Mouse (Mus musculus) stomach, postnatal 0 days (tissue): ENCODE data around the gene Ppm1d. TPM values are rescaled to one million over a fixed set of nuclear protein-coding genes. Genes with fewer than 3 reads are reported as not detected.

Source experiments
- ATAC-seq: fragments of 200-750 bp; cut with Nextera tagmentation; 2 replicates; pipeline ENCODE4 v1.8.0; 2017; ENCODE audit not compliant: low FRiP score, low TSS enrichment
- DNase-seq: peaks from one replicate; pipeline ENCODE4 v3.0.0-alpha.2; 2016; ENCODE audit warnings: low spot score
- H3K27ac ChIP-seq: fragments of 300-500 bp; sonication (generic); replicated peaks from 2 replicates; pipeline ENCODE4 v1.5.1; 2014; ENCODE audit warnings: mild to moderate bottlenecking, control low read depth
- H3K27me3 ChIP-seq: fragments of 300-500 bp; sonication (generic); 2 replicates; pipeline ENCODE4 v1.6.1; 2014; ENCODE audit warnings: low read length; ENCODE audit not compliant: control insufficient read depth, insufficient read depth
- H3K36me3 ChIP-seq: fragments of 300-500 bp; sonication (generic); 2 replicates; pipeline ENCODE4 v1.6.1; 2014; ENCODE audit warnings: low read length, mixed read lengths; ENCODE audit not compliant: control insufficient read depth, insufficient read depth
- H3K4me1 ChIP-seq: fragments of 300-500 bp; sonication (generic); replicated peaks from 2 replicates; pipeline ENCODE4 v1.6.1; 2014; ENCODE audit warnings: antibody characterized with exemption; ENCODE audit not compliant: control insufficient read depth, insufficient read depth
- H3K4me2 ChIP-seq: fragments of 300-500 bp; sonication (generic); replicated peaks from 2 replicates; pipeline ENCODE4 v1.6.1; 2014; ENCODE audit warnings: low read depth, mild to moderate bottlenecking, control low read depth, moderate library complexity
- H3K4me3 ChIP-seq: fragments of 300-500 bp; sonication (generic); 2 replicates; pipeline ENCODE4 v1.5.1; 2014; ENCODE audit warnings: low read depth, low read length, control low read depth
- H3K9ac ChIP-seq: fragments of 300-500 bp; sonication (generic); 2 replicates; pipeline ENCODE4 v1.6.1; 2014; ENCODE audit warnings: mild to moderate bottlenecking, low read length, control low read depth, mixed read lengths
- H3K9me3 ChIP-seq: fragments of 300-500 bp; sonication (generic); 2 replicates; pipeline ENCODE4 v1.6.1; 2016; ENCODE audit warnings: low read length; ENCODE audit not compliant: control insufficient read depth
- CTCF ChIP-seq: IDR thresholded peaks from 2 replicates; pipeline ENCODE4 v1.5.1; 2016; ENCODE audit warnings: antibody characterized with exemption, low read depth, mild to moderate bottlenecking, moderate library complexity
- EP300 ChIP-seq: optimal IDR thresholded peaks from 2 replicates; pipeline ENCODE3; 2016; ENCODE audit warnings: antibody characterized with exemption
- WGBS: fragments of 180-500 bp; shearing (Covaris S2); extraction: QIAGEN DNeasy Blood & Tissue Kit; methylation state at CpG from one replicate; pipeline ENCODE4 v1.1.7; 2014; 5-methylcytosine and 5-hydroxymethylcytosine counted together
- polyA plus RNA-seq: library from polyadenylated mRNA; unstranded; fragments of >200 nt; fragmentation: Nextera tagmentation; extraction: Ambion mirVana; gene quantifications from 2 replicates; pipeline ENCODE4 v1.2.1, GENCODE M21; 2015

Gene Ppm1d
- 11.0 and 12.4 TPM in 2 replicates for polyA plus RNA-seq

DNA sequence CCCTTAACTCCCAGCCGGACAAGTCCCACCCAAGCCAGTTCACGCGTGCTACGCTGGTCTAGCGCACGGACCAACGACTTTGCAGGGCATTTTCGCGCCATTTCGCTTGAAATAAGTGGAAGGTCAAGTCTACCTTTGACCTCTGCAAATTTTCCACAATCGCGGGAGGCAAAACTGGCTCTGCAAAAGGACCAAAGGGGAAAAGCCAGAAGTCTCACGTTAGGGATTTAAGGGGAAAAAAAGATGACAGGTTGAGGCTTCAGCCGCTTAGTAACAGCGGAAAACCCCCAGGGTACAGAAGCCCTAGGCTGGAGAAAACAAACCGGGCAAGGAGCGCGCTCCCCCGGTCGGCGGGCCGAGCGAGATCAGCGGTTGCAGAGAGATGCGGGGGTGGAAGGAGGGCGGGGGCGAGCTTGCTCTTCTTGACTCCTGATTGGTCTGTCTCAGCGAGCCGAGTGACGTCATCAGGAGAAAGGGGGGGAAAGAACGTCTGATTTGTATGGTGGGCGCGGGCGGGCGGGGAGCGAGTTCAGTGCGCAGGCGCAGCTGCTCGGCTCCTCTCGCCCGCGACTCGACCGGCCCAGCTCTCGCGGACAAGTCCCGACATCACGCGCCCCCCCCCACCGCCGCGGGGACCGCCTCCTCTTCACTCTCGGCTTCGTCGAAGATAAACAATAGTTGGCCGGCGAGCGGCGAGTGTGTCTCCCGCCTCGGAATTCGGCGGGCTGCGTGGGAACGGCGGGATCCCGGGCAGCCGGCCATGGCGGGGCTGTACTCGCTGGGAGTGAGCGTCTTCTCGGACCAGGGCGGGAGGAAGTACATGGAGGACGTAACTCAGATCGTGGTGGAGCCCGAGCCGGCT is at the start of gene Ppm1d:
Ppm1d (plus strand) TSS at position 532 of the 862 bp plus-strand sequence.
- ATAC-seq (peak; percentile 96), DNase-seq (peak; percentile 99)
- Histone ChIP-seq H3K9me3 (no peaks in the 10 kb centered on the region), H3K4me1 (0 out of 2 replicates have a peak, but pooled peaks cover 2% of the 10 kb centered on the region), H3K27ac (peak within 1 kb of the TSS; percentile 96), H3K4me3 (peak within 1 kb of the TSS; percentile 93), H3K4me2 (peak within 1 kb of the TSS; percentile 89), H3K27me3 (no peaks in the 10 kb centered on the region), H3K9ac (peak within 1 kb of the TSS; percentile 92), H3K36me3 (no peaks in the 10 kb centered on the region)
- TF ChIP-seq EP300 (no peak), CTCF (peak; percentile 37)
- under 1% methylated on average over 69 of the region's 78 CpGs for WGBS

DNA sequence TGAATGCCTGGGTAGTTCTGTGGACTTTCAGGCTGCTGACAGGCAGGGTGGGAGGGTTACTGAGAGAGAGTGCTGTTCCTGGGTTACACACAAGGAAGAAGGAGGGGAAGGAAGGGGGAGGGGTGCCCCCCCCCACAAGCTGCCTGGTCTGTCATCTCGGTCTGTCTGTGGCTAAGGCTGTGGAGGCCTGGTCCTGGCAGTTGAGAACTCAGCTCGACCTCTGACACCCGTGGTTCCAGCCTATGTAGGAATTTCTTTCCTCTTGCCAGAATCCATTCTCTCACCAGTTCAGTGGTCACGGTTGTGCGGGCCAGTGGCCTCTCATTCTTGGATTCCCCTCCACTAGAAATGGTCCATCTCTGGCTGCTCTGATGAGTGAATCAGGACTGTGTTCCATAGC is 46.4 kb upstream of the Ppm1d start:
- ATAC-seq (no peak), DNase-seq (no peak)
- no peak for TF ChIP-seq EP300
- TF ChIP-seq CTCF, result no peak

GRCm38 (mm10) chr11:85267393-85267792 is 43.7 kb upstream of the Ppm1d start:
- no peak overlapping the region for H3K4me3 ChIP-seq
- no peak overlapping the region for H3K4me2 ChIP-seq
- no peaks in the 10 kb centered on the region for H3K27me3 ChIP-seq
- no peaks in the 10 kb centered on the region for H3K36me3 ChIP-seq
- H3K27ac ChIP-seq, result no peak overlapping the region
- ATAC-seq (no peak), DNase-seq (no peak)
- TF ChIP-seq EP300 (no peak), CTCF (no peak)
- no peaks in the 10 kb centered on the region for H3K9me3 ChIP-seq
- no peak overlapping the region for H3K9ac ChIP-seq
- 75% methylated on average over 1 of the region's 1 CpGs for WGBS
- H3K4me1 ChIP-seq, result no peaks in the 10 kb centered on the region

More for the DNA sequence above, 46.4 kb upstream of the Ppm1d start:
- no peak overlapping the region for H3K9ac ChIP-seq
- no peaks in the 10 kb centered on the region for H3K9me3 ChIP-seq
- no peak overlapping the region for H3K4me2 ChIP-seq
- H3K4me3 ChIP-seq, result no peak overlapping the region
- H3K27me3 ChIP-seq, result no peaks in the 10 kb centered on the region
- no peaks in the 10 kb centered on the region for H3K4me1 ChIP-seq
- H3K27ac ChIP-seq, result no peak overlapping the region
- WGBS, result 66% methylated on average over 5 of the region's 5 CpGs
- no peaks in the 10 kb centered on the region for H3K36me3 ChIP-seq

- TF ChIP-seq CTCF, result peak; percentile 73
- TF ChIP-seq EP300, result no peak
- Histone ChIP-seq H3K27me3 (no peaks in the 10 kb centered on the region), H3K4me3 (no peak overlapping the region), H3K27ac (no peak overlapping the region), H3K4me2 (no peak overlapping the region), H3K4me1 (no peaks in the 10 kb centered on the region), H3K9ac (no peak overlapping the region), H3K36me3 (no peaks in the 10 kb centered on the region), H3K9me3 (no peaks in the 10 kb centered on the region)
- 60% methylated on average over 3 of the region's 3 CpGs for WGBS
- DNase-seq (peak; percentile 56), ATAC-seq (no peak)
Measured at GRCm38 (mm10) chr11:85270631-85271030, 40.4 kb upstream of the Ppm1d start.

DNA sequence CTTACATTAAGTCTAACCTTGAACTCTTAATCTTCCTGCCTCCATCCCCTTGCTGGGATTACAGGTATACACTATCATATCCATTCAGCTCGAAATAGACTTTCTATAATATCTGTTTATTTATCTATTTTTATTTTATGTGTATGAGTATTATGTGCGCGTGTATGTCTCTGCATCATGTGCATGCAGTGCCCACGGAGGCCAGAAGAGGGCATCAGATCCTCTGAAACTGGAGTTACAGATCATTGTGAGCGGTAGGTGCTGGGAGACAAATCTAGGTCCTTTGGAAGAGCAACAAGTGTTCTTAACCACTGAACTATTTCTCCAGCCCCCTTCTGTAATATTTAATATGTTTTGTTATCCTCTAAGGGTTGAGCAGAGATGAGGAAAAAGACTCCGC is 37.7 kb upstream of the Ppm1d start:
- Histone ChIP-seq H3K27ac (no peak overlapping the region), H3K4me2 (no peak overlapping the region), H3K4me3 (no peak overlapping the region), H3K4me1 (no peaks in the 10 kb centered on the region), H3K27me3 (no peaks in the 10 kb centered on the region), H3K9ac (no peak overlapping the region), H3K9me3 (no peaks in the 10 kb centered on the region), H3K36me3 (no peaks in the 10 kb centered on the region)
- WGBS, result 76% methylated on average over 6 of the region's 6 CpGs
- ATAC-seq, result no peak
- no peak for DNase-seq
- peak; percentile 61 for TF ChIP-seq CTCF
- no peak for TF ChIP-seq EP300

- DNase-seq, result no peak
- Histone ChIP-seq H3K4me3 (no peak overlapping the region), H3K9ac (no peak overlapping the region), H3K4me1 (no peaks in the 10 kb centered on the region), H3K36me3 (no peaks in the 10 kb centered on the region), H3K9me3 (no peaks in the 10 kb centered on the region), H3K27me3 (no peaks in the 10 kb centered on the region), H3K4me2 (no peak overlapping the region), H3K27ac (no peak overlapping the region)
- TF ChIP-seq EP300 (no peak), CTCF (no peak)
- 69% methylated on average over 5 of the region's 5 CpGs for WGBS
- ATAC-seq, result no peak
Measured at GRCm38 (mm10) chr11:85275151-85275550, 35.9 kb upstream of the Ppm1d start.
